Mouse (Mus musculus): ENCODE data around the gene Kctd3.

DNA sequence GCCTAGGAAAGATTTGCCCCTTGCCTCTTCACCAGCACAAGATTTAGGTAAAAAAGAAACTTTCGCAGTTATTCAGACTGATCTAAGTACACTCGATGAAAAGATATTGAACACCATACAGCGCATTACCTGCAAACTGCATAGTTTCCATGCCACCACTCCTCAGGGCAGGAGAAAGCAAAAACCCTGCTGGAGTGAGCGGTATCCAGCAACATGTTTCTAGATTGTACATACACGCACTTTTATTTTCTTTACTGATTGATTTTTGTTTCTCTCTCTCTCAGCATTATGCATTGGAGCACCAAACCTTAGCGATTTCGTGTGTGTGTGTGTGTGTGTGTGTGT is 311 bp upstream of the Kctd3 start:
- no peak for TF ChIP-seq CTCF (IDR thresholded peaks at IDR 0.05)
- no peak for TF ChIP-seq EP300 (IDR thresholded peaks at IDR 0.05)

All from lung, postnatal 0 days (tissue).